Mouse (Mus musculus) heart, embryonic 16.5 days (tissue): ENCODE data around the gene Setd1b. TPM values are rescaled to one million over a fixed set of nuclear protein-coding genes. Genes with fewer than 3 reads are reported as not detected.

Experiments used
- ATAC-seq: fragments of 200-750 bp; cut with Nextera tagmentation; replicated peaks from 2 replicates; pipeline ENCODE4 v1.8.0; 2017; ENCODE audit warnings: moderate number of reproducible peaks; ENCODE audit not compliant: insufficient read depth, low FRiP score; ENCODE audit errors: extremely low read depth
- H3K27ac ChIP-seq: fragments of 300-500 bp; sonication (generic); 2 replicates; pipeline ENCODE4 v1.5.1; 2014; ENCODE audit warnings: mild to moderate bottlenecking, low read length, control low read depth, moderate library complexity
- H3K27me3 ChIP-seq: fragments of 300-500 bp; sonication (generic); 2 replicates; pipeline ENCODE4 v1.6.1; 2014; ENCODE audit warnings: low read length, mixed read lengths; ENCODE audit not compliant: control insufficient read depth, insufficient read depth
- H3K36me3 ChIP-seq: fragments of 300-500 bp; sonication (generic); 2 replicates; pipeline ENCODE4 v1.6.1; 2014; ENCODE audit not compliant: control insufficient read depth, insufficient read depth
- H3K4me1 ChIP-seq: fragments of 300-500 bp; sonication (generic); 2 replicates; pipeline ENCODE4 v1.6.1; 2014; ENCODE audit warnings: low read length, mixed read lengths; ENCODE audit not compliant: control insufficient read depth, insufficient read depth
- H3K4me2 ChIP-seq: fragments of 300-500 bp; sonication (generic); 2 replicates; pipeline ENCODE4 v1.6.1; 2014; ENCODE audit warnings: low read depth, mild to moderate bottlenecking, control low read depth, low read length
- H3K4me3 ChIP-seq: fragments of 300-500 bp; sonication (generic); 2 replicates; pipeline ENCODE4 v1.5.1; 2014; ENCODE audit warnings: mild to moderate bottlenecking, control low read depth, low read length
- H3K9ac ChIP-seq: fragments of 300-500 bp; sonication (generic); 2 replicates; pipeline ENCODE4 v1.6.1; 2014; ENCODE audit warnings: low read length, control low read depth
- H3K9me3 ChIP-seq: fragments of 300-500 bp; sonication (generic); replicated peaks from 2 replicates; pipeline ENCODE4 v1.6.1; 2016; ENCODE audit warnings: low read length; ENCODE audit not compliant: control insufficient read depth
- whole genome bisulfite sequencing: fragments of 180-500 bp; shearing (Covaris S2); extraction: QIAGEN DNeasy Blood & Tissue Kit; methylation state at CpG from one replicate; pipeline ENCODE4 v1.1.7; 2014; 5-methylcytosine and 5-hydroxymethylcytosine counted together
- polyA plus RNA-seq: library from polyadenylated mRNA; unstranded; fragments of >200 nt; fragmentation: Nextera tagmentation; extraction: Ambion mirVana; gene quantifications from 2 replicates; pipeline ENCODE4 v1.2.1, GENCODE M21; 2015

Setd1b gene
- polyA plus RNA-seq: 6.0 and 6.5 TPM in 2 replicates

DNA sequence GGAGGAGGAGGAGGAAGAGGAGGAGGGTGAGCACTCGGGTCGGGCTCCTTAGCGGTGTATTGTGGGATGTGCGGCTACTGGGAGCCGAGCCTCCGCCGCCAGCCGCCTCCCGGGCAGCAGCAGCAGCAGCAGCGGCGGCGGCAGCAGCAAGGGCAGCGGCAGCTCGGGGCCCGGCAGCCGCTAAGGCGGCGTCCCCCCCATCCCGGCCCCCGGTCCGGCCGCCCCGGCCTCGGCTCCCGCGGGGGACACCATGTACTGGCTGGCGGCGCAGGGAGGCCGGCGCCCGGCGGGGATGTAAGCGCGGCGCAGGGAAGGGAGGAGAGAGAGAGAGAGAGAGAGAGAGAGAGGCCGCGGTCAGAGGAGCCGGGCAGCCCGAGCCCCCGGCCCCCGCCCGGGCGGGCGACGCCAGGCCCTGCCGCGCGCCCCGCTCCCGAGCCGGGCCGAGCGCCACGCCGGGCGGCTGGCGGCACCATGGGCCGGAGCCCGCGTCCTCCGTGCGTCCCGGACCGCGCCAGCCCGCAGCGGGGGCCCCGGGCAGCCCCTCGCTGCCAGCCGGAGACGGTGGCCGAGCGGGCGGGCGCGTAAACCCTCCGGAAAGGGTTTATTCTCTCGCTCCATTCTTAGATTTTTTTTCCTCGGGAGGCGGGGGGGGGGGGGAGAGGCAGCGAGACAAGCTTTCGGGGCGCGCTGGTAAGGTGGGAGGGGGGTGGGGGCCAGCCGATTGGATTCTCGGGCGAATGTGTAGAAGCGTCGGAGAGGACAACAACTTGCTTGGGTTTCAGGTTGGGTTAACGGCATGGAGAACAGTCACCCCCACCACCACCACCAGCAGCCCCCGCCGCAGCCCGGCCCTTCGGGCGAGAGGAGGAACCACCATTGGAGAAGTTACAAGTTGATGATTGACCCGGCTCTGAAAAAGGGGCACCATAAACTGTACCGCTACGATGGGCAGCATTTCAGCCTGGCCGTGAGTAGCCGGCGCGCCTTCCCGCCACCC is at the start of gene Setd1b:
TSS of gene Setd1b (plus strand) at position 33 of the 997 bp plus-strand sequence.
- peaks cover 12% of the 10 kb centered on the region for H3K36me3 ChIP-seq
- no peaks in the 10 kb centered on the region for H3K27me3 ChIP-seq
- peak within 1 kb of the TSS; percentile 78 for H3K4me3 ChIP-seq
- peak within 1 kb of the TSS; percentile 97 for H3K9ac ChIP-seq
- H3K9me3 ChIP-seq: no peaks in the 10 kb centered on the region
- peak within 1 kb of the TSS; percentile 100 for H3K27ac ChIP-seq
- ATAC-seq: no peak
- 1% methylated on average over 72 of the region's 103 CpGs for WGBS
- H3K4me1 ChIP-seq: peaks cover 36% of the 10 kb centered on the region
- peak within 1 kb of the TSS; percentile 97 for H3K4me2 ChIP-seq

GRCm38 (mm10) chr5:123093077-123093633 is 48.8 kb upstream of the Setd1b start:
- ATAC-seq: no peak
- Histone ChIP-seq H3K27ac (no peak overlapping the region), H3K4me2 (no peak overlapping the region), H3K4me3 (no peak overlapping the region), H3K36me3 (no peaks in the 10 kb centered on the region), H3K4me1 (no peaks in the 10 kb centered on the region), H3K27me3 (no peaks in the 10 kb centered on the region), H3K9me3 (0 out of 2 replicates have a peak, but pooled peaks cover 2% of the 10 kb centered on the region), H3K9ac (no peak overlapping the region)
- 70% methylated on average over 14 of the region's 14 CpGs for WGBS

DNA sequence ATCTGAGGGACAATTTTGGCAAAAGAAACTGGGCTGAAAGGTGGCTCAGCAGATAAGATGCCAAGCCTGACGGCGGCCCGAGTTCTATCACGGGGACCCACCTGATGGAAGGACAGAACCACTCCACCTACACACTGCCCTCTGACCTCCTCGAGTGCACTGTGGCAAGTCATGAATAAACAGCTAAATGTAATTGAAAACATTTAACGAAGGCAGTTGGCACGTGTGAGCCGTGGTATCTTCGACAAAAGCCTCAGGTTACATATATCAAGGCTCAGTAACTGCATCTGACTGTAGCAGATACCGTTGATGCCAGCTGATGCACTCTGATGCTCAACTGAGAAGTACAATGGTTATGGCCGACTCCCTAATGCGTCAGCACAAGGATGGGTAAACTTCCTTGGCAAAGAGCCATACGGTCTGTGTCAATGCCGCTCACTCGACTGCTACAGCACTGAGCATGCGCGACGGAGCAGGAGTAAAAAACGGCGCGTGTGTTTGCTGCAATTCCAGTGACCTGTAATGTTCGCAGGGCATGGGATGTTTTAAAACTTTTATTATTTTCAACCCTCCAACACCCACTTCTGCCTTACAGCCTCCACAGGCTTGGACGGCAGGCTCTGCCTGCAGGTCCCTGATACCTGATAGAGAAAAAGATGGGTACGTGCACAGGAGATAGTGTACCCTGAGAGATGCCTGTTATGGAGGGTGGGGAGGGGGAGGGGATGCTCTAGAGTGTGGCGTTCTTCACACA is 47.6 kb upstream of the Setd1b start:
- H3K36me3 ChIP-seq: no peaks in the 10 kb centered on the region
- no peak overlapping the region for H3K4me3 ChIP-seq
- ATAC-seq: no peak
- WGBS: 80% methylated on average over 25 of the region's 25 CpGs
- H3K27ac ChIP-seq: no peak overlapping the region
- no peak overlapping the region for H3K4me2 ChIP-seq
- no peaks in the 10 kb centered on the region for H3K4me1 ChIP-seq
- no peaks in the 10 kb centered on the region for H3K9me3 ChIP-seq
- no peaks in the 10 kb centered on the region for H3K27me3 ChIP-seq
- H3K9ac ChIP-seq: no peak overlapping the region

GRCm38 (mm10) chr5:123096299-123096698 is 45.7 kb upstream of the Setd1b start:
- ATAC-seq: no peak

DNA sequence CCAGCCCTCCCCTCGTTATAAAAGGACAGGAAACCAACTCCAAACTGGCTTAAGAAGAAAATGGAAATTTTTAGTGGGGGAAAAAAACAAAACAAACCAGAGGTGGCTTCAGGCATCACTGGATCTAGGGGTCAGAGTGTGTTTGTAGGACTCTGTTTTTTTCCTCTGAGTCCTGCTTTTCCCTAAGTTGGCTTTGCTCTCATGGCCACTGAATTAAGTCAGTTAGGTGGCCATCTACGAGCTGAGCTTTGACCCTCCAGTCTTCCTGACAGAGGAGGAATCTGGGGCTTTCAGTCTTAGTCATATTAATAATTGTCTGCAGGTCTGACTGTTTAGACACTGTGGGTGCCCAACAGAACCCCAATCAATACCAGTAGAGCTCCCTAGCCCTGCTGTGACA is 43.5 kb upstream of the Setd1b start:
- H3K27me3 ChIP-seq: no peaks in the 10 kb centered on the region
- no peak for ATAC-seq
- H3K4me2 ChIP-seq: no peak overlapping the region
- no peak overlapping the region for H3K27ac ChIP-seq
- H3K4me1 ChIP-seq: peaks cover 8% of the 10 kb centered on the region
- H3K4me3 ChIP-seq: no peak overlapping the region
- H3K9me3 ChIP-seq: no peaks in the 10 kb centered on the region
- no peaks in the 10 kb centered on the region for H3K36me3 ChIP-seq
- no peak overlapping the region for H3K9ac ChIP-seq
- WGBS: 68% methylated on average over 2 of the region's 2 CpGs

More at GRCm38 (mm10) chr5:123096299-123096698, 45.7 kb upstream of the Setd1b start:
- Histone ChIP-seq H3K9ac (no peak overlapping the region), H3K36me3 (no peaks in the 10 kb centered on the region), H3K27ac (no peak overlapping the region), H3K4me1 (no peaks in the 10 kb centered on the region), H3K4me3 (no peak overlapping the region), H3K4me2 (no peak overlapping the region), H3K9me3 (no peaks in the 10 kb centered on the region), H3K27me3 (no peaks in the 10 kb centered on the region)
- WGBS: 85% methylated on average over 8 of the region's 8 CpGs

DNA sequence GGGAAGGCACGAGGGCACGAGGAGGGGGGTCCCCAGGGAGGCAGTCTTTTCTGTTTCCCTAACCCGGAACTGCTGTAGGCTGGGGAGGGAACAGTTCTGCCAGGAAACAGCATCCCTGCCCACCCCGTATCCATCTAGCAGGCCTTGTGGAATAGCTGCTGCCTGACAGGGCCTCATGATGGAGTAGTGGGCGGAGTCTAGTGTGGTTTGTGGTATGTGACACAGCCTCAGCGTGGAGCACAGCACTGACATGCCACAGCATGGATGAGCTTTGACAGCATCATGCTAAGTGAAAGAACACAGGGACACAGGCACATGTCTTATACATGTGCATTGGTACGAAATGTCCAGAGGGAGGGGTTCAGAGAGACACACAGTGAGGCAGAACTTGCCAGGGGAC is 39.6 kb upstream of the Setd1b start:
- 51% methylated on average over 7 of the region's 7 CpGs for WGBS
- Histone ChIP-seq H3K36me3 (no peaks in the 10 kb centered on the region), H3K4me2 (no peak overlapping the region), H3K9ac (no peak overlapping the region), H3K9me3 (no peaks in the 10 kb centered on the region), H3K4me1 (peaks cover 23% of the 10 kb centered on the region), H3K4me3 (no peak overlapping the region), H3K27ac (no peak overlapping the region), H3K27me3 (no peaks in the 10 kb centered on the region)
- no peak for ATAC-seq

- Histone ChIP-seq H3K4me1 (peaks cover 23% of the 10 kb centered on the region), H3K4me2 (no peak overlapping the region), H3K9me3 (no peaks in the 10 kb centered on the region), H3K27ac (peak overlapping the region; percentile 36; the same call in 1 of the 2 replicates), H3K27me3 (no peaks in the 10 kb centered on the region), H3K9ac (no peak overlapping the region), H3K4me3 (no peak overlapping the region), H3K36me3 (no peaks in the 10 kb centered on the region)
- no peak; the same call in 1 of the 2 replicates for ATAC-seq
- WGBS: 44% methylated on average over 8 of the region's 8 CpGs
These were observed 38.4 kb upstream of the Setd1b start for GRCm38 (mm10) chr5:123103556-123103955.

DNA sequence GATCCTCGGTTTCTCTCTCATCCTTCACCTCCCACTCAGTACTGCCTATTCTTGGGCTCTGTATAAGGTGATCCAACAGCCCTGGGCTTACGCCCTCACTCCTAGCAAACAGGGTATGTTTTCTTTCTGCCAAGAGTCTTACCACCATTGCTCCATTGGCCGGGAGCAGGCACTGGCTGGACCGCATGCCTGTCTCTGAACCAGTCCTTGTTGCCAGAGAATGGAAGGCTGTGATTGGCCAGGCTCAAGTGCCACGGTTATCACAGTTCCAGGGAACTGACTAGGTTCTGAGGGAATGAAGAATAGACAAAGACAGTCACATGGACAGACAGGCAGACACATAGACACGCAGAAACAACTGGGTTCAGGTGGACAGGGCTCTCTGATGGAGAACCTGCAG is 37.2 kb upstream of the Setd1b start:
- H3K9ac ChIP-seq: no peak overlapping the region
- 0 out of 2 replicates have a peak overlapping the region, but pooled peaks have one; percentile 21 for H3K27ac ChIP-seq
- no peak overlapping the region for H3K4me3 ChIP-seq
- WGBS: 49% methylated on average over 6 of the region's 6 CpGs
- no peaks in the 10 kb centered on the region for H3K9me3 ChIP-seq
- H3K4me1 ChIP-seq: peaks cover 32% of the 10 kb centered on the region
- H3K36me3 ChIP-seq: no peaks in the 10 kb centered on the region
- ATAC-seq: peak; percentile 56
- H3K27me3 ChIP-seq: no peaks in the 10 kb centered on the region
- H3K4me2 ChIP-seq: no peak overlapping the region
